Mouse (Mus musculus): ENCODE data around the gene Zfp112. TPM values are rescaled to one million over a fixed set of nuclear protein-coding genes. Genes with fewer than 3 reads are reported as not detected.

The Zfp112 gene
- total RNA-seq, 4 experiments from 2014 or later, result 4.5 to 6.1 (median 5.3) TPM

Other genes with a start within 250 kb of the Zfp112 start
- gene Vmn1r177, start 245.9 kb upstream of the Zfp112 start, total RNA-seq (2022), result not detected
- gene Vmn1r178, start 220.3 kb upstream of the Zfp112 start, total RNA-seq (2022), result not detected
- gene Vmn1r179, start 185.3 kb upstream of the Zfp112 start, total RNA-seq (2022), result not detected
- not detected for gene Vmn1r180, start 161.7 kb upstream of the Zfp112 start, total RNA-seq (2022)
- gene Vmn1r181, start 137.7 kb upstream of the Zfp112 start, total RNA-seq (2022), result not detected
- not detected for gene V1rd19, start 110.6 kb upstream of the Zfp112 start, total RNA-seq (2022)
- gene Vmn1r183, start 59.1 kb upstream of the Zfp112 start, total RNA-seq (2022), result not detected
- 10 to 100 TPM; 18.4 to 22.1 (median 18.7) TPM for gene Zfp180, start 30.4 kb upstream of the Zfp112 start, total RNA-seq (2022)
- 1 to 10 TPM; 3.6 to 4.7 (median 4.0) TPM for gene Zfp235, start 21.9 kb downstream of the Zfp112 start, total RNA-seq (2022)
- under 1 TPM in 3 of 4 experiments, not detected in 1; 0.15 to 0.34 (median 0.19) TPM for gene Zfp114, start 62.7 kb downstream of the Zfp112 start, total RNA-seq (2022)
- gene Zfp111, start 99.1 kb downstream of the Zfp112 start, total RNA-seq (2022), result 1 to 10 TPM; 2.1 to 3.7 (median 2.9) TPM
- gene Zfp109, start 125.2 kb downstream of the Zfp112 start, total RNA-seq (2022), result 1 to 10 TPM; 2.1 to 3.5 (median 3.2) TPM
- 1 to 10 TPM; 2.0 to 2.4 (median 2.2) TPM for gene Zfp108, start 142.5 kb downstream of the Zfp112 start, total RNA-seq (2022)
- 1 to 10 TPM; 5.9 to 6.9 (median 6.2) TPM for gene Zfp93, start 158.1 kb downstream of the Zfp112 start, total RNA-seq (2022)
- 1 to 10 TPM; 2.8 to 4.9 (median 3.3) TPM for gene Zfp61, start 188.9 kb downstream of the Zfp112 start, total RNA-seq (2022)
- gene Zfp94, start 204.4 kb downstream of the Zfp112 start, total RNA-seq (2022), result 1 to 10 TPM; 1.7 to 3.1 (median 2.9) TPM
- not detected for gene Tescl, start 221.6 kb downstream of the Zfp112 start, total RNA-seq (2022)
- not detected for gene Lypd5, start 236.9 kb downstream of the Zfp112 start, total RNA-seq (2022)

All from gastrocnemius, adult 8-10 months (tissue).